In the genomic region with DNA sequence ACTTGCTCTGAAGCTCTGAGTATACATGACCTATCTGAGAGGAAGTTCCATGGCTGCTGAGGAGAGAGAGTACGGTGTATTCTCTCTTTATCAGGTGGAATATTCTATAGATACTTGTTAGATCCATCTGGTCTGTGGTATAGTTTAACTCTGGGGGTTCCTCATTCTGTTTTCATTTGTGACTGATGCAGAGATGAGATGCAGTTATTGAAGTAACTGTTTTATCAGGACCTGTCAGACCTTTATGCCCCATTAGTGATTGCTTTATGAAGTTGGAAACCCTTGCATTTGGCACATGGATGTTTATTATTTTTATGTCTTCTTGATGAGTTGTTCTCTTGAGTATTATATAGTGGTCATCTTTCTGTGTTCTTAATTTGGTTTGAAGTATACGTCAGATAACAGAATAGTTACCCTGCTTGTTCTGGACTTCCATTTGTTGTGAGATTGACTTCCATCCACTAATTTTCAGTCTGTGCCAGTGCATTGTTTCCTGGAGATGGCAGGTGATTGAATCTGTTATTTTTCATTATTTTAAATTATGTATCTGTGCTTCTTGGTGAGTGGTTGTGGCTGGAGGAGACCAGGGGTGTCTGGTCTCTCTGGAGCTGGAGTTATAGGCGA, we compare ENCODE assay signal across 17 mouse cellular contexts.
"Had no signal": no experiment of that assay in that cellular context is flagged by ENCODE, and none has a peak within 500 bp of the region (broad histone marks: within the 10 kb centered on the region; RNA-seq: fewer than 3 reads in every experiment).

No protein-coding gene starts in this region.

- DNase-seq: retina, postnatal 1 day; right cerebral cortex, adult 18-20 months; right cerebral cortex, postnatal 14 days; right cerebral cortex, postnatal 25 days; right cerebral cortex, postnatal 4 days; spleen, adult 18-20 months; thymus, adult 18-20 months; thymus, adult 2 months; thymus, postnatal 14 days; thymus, postnatal 25 days; thymus, postnatal 36 days; thymus, postnatal 4 days had no signal

- H3K27ac ChIP-seq: neural tube, embryonic 12.5 days; neural tube, embryonic 13.5 days; neural tube, embryonic 15.5 days; stomach, embryonic 15.5 days; stomach, postnatal 0 days had no signal

- H3K9ac ChIP-seq: neural tube, embryonic 12.5 days; neural tube, embryonic 13.5 days; neural tube, embryonic 15.5 days; stomach, embryonic 15.5 days had no signal

- H3K4me1 ChIP-seq: neural tube, embryonic 12.5 days; neural tube, embryonic 13.5 days; neural tube, embryonic 15.5 days; stomach, embryonic 15.5 days had no signal

- H3K9me3 ChIP-seq: neural tube, embryonic 12.5 days; neural tube, embryonic 13.5 days; neural tube, embryonic 15.5 days; stomach, embryonic 15.5 days had no signal

- H3K27me3 ChIP-seq: neural tube, embryonic 12.5 days; neural tube, embryonic 13.5 days; neural tube, embryonic 15.5 days; stomach, embryonic 15.5 days had no signal

- H3K4me3 ChIP-seq: neural tube, embryonic 12.5 days; neural tube, embryonic 13.5 days; neural tube, embryonic 15.5 days; stomach, embryonic 15.5 days had no signal

- H3K4me2 ChIP-seq: neural tube, embryonic 12.5 days; neural tube, embryonic 13.5 days; neural tube, embryonic 15.5 days; stomach, embryonic 15.5 days had no signal
